Mouse (Mus musculus): ENCODE measurements at regions not wholly inside any gene's neighbourhood (a gene's known extent, or its start where the extent isn't known, plus 50 kb on each side); places are given as distances from the start of the nearest gene placed in this dataset.

GRCm38 (mm10) chr1:94298395-94298794, 246.0 kb upstream of the Pdcd1 start:
- H3K9me3 ChIP-seq (replicated peaks; ENCODE audit: control insufficient read depth, low read length) = no peaks in the 10 kb centered on the region
- H3K27me3 ChIP-seq (ENCODE audit: control insufficient read depth, insufficient read depth, low read depth, low read length) = no peaks in the 10 kb centered on the region
- no peaks in the 10 kb centered on the region for H3K36me3 ChIP-seq (ENCODE audit: control insufficient read depth, insufficient read depth)
- WGBS (ENCODE audit: insufficient replicate concordance) = 44% methylated on average over 1 of the region's 1 CpGs
- H3K27ac ChIP-seq (ENCODE audit: low read length) = no peak overlapping the region
- no peak overlapping the region for H3K4me2 ChIP-seq (ENCODE audit: low read depth, low read length)
- no peaks in the 10 kb centered on the region for H3K4me1 ChIP-seq (ENCODE audit: control insufficient read depth, low read depth, low read length)
- H3K9ac ChIP-seq (ENCODE audit: low read depth, low read length) = no peak overlapping the region
- no peak overlapping the region for H3K4me3 ChIP-seq (ENCODE audit: low read depth, low read length)
- ATAC-seq (ENCODE audit: low read depth) = no peak

- ATAC-seq (ENCODE audit: low read depth) = no peak
These were observed 220.2 kb upstream of the Pdcd1 start for GRCm38 (mm10) chr1:94272569-94272968.

GRCm38 (mm10) chr1:94263313-94263712, 211.0 kb upstream of the Pdcd1 start:
- Histone ChIP-seq H3K4me2 (ENCODE audit: low read depth, low read length) (no peak overlapping the region), H3K9ac (ENCODE audit: low read depth, low read length) (no peak overlapping the region), H3K27me3 (ENCODE audit: control insufficient read depth, insufficient read depth, low read depth, low read length) (no peaks in the 10 kb centered on the region), H3K4me1 (ENCODE audit: control insufficient read depth, low read depth, low read length) (no peaks in the 10 kb centered on the region), H3K9me3 (replicated peaks; ENCODE audit: control insufficient read depth, low read length) (no peaks in the 10 kb centered on the region), H3K36me3 (ENCODE audit: control insufficient read depth, insufficient read depth) (no peaks in the 10 kb centered on the region), H3K4me3 (ENCODE audit: low read depth, low read length) (no peak overlapping the region), H3K27ac (ENCODE audit: low read length) (no peak overlapping the region)
- no peak for ATAC-seq (ENCODE audit: low read depth)
- 67% methylated on average over 8 of the region's 8 CpGs for WGBS (ENCODE audit: insufficient replicate concordance)

More at GRCm38 (mm10) chr1:94272569-94272968, 220.2 kb upstream of the Pdcd1 start:
- WGBS (ENCODE audit: insufficient replicate concordance) = 62% methylated on average over 4 of the region's 4 CpGs
- H3K27ac ChIP-seq (ENCODE audit: low read length) = no peak overlapping the region
- no peaks in the 10 kb centered on the region for H3K27me3 ChIP-seq (ENCODE audit: control insufficient read depth, insufficient read depth, low read depth, low read length)
- H3K4me2 ChIP-seq (ENCODE audit: low read depth, low read length) = no peak overlapping the region
- H3K4me3 ChIP-seq (ENCODE audit: low read depth, low read length) = no peak overlapping the region
- H3K9me3 ChIP-seq (replicated peaks; ENCODE audit: control insufficient read depth, low read length) = no peaks in the 10 kb centered on the region
- H3K36me3 ChIP-seq (ENCODE audit: control insufficient read depth, insufficient read depth) = no peaks in the 10 kb centered on the region
- H3K4me1 ChIP-seq (ENCODE audit: control insufficient read depth, low read depth, low read length) = no peaks in the 10 kb centered on the region
- no peak overlapping the region for H3K9ac ChIP-seq (ENCODE audit: low read depth, low read length)

DNA sequence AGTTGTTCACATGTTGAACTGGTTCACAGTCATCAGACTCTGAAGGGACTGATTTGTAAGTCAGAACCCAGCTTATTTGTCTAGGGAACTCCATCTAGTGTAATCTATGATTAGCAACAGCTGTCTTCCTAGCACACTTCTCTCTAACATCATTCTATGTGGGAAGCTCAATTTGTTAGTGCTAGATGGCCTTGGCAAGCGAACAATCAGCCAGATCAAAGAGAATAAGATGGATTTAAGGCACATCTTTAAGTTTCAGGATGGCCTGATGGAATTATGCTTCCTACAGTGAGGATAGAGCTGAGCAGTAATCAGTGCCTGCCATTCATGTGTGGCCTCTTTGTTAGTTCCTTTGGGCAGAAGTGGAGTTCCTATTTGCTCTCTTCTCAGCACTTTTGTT, 183.1 kb upstream of the Pdcd1 start:
- H3K4me2 ChIP-seq (ENCODE audit: low read depth, low read length) = no peak overlapping the region
- H3K4me1 ChIP-seq (ENCODE audit: control insufficient read depth, low read depth, low read length) = no peaks in the 10 kb centered on the region
- ATAC-seq (ENCODE audit: low read depth) = no peak
- H3K9me3 ChIP-seq (replicated peaks; ENCODE audit: control insufficient read depth, low read length) = no peaks in the 10 kb centered on the region
- no peak overlapping the region for H3K4me3 ChIP-seq (ENCODE audit: low read depth, low read length)
- no peaks in the 10 kb centered on the region for H3K36me3 ChIP-seq (ENCODE audit: control insufficient read depth, insufficient read depth)
- H3K27ac ChIP-seq (ENCODE audit: low read length) = no peak overlapping the region
- no peaks in the 10 kb centered on the region for H3K27me3 ChIP-seq (ENCODE audit: control insufficient read depth, insufficient read depth, low read depth, low read length)
- WGBS (ENCODE audit: insufficient replicate concordance) = 32% methylated on average over 1 of the region's 1 CpGs
- no peak overlapping the region for H3K9ac ChIP-seq (ENCODE audit: low read depth, low read length)

GRCm38 (mm10) chr1:94221006-94221405, 168.7 kb upstream of the Pdcd1 start:
- Histone ChIP-seq H3K36me3 (ENCODE audit: control insufficient read depth, insufficient read depth) (no peaks in the 10 kb centered on the region), H3K4me3 (ENCODE audit: low read depth, low read length) (no peak overlapping the region), H3K27ac (ENCODE audit: low read length) (no peak overlapping the region), H3K9me3 (replicated peaks; ENCODE audit: control insufficient read depth, low read length) (no peaks in the 10 kb centered on the region), H3K27me3 (ENCODE audit: control insufficient read depth, insufficient read depth, low read depth, low read length) (no peaks in the 10 kb centered on the region), H3K9ac (ENCODE audit: low read depth, low read length) (no peak overlapping the region), H3K4me1 (ENCODE audit: control insufficient read depth, low read depth, low read length) (no peaks in the 10 kb centered on the region), H3K4me2 (ENCODE audit: low read depth, low read length) (no peak overlapping the region)
- 42% methylated on average over 3 of the region's 3 CpGs for WGBS (ENCODE audit: insufficient replicate concordance)
- ATAC-seq (ENCODE audit: low read depth) = no peak

DNA sequence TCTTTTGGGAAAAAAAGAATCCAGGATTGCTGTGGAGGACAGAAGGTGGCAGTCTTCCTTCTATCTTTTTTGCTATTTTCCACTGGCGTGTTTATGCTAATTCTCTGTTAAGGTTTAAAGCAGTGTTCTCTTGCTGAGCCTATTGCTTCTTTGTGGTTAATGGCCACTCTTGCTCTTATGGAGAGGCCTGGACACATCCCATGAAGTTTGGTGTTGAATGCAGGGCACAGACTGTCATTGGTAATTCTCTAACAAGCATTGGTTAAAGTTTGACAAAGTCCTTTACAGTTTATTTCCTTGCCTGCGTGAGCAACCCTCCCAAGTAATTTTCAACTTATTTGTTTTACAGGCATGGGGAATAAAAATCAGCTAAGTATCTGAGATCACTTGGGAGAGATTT, 165.1 kb upstream of the Pdcd1 start:
- H3K27ac ChIP-seq (ENCODE audit: low read length) = no peak overlapping the region

DNA sequence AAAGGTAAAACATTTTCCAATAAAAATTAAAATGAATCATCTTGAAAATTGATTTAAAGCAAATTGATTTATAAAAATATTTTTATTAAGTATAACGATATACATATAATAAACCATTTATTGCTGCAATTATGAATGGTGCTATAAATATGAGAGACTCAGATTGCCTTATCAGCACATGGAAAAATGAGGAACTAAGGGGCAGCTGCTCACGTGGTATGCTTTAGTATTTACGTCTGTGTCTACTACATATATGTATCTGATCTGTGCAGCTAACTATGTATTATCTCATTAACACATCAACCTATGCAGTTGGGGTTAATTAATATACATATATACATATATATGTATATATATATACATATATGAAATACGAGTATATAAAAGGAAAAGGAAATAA, 156.6 kb upstream of the Pdcd1 start:
- no peak overlapping the region for H3K4me3 ChIP-seq (ENCODE audit: low read depth, low read length)
- no peaks in the 10 kb centered on the region for H3K27me3 ChIP-seq (ENCODE audit: control insufficient read depth, insufficient read depth, low read depth, low read length)
- WGBS (ENCODE audit: insufficient replicate concordance) = 37% methylated on average over 4 of the region's 4 CpGs
- H3K9me3 ChIP-seq (replicated peaks; ENCODE audit: control insufficient read depth, low read length) = no peaks in the 10 kb centered on the region
- H3K4me2 ChIP-seq (ENCODE audit: low read depth, low read length) = no peak overlapping the region
- H3K9ac ChIP-seq (ENCODE audit: low read depth, low read length) = no peak overlapping the region
- no peak for ATAC-seq (ENCODE audit: low read depth)
- no peaks in the 10 kb centered on the region for H3K4me1 ChIP-seq (ENCODE audit: control insufficient read depth, low read depth, low read length)
- no peak overlapping the region for H3K27ac ChIP-seq (ENCODE audit: low read length)
- no peaks in the 10 kb centered on the region for H3K36me3 ChIP-seq (ENCODE audit: control insufficient read depth, insufficient read depth)

More for the DNA sequence above, 165.1 kb upstream of the Pdcd1 start:
- Histone ChIP-seq H3K4me1 (ENCODE audit: control insufficient read depth, low read depth, low read length) (no peaks in the 10 kb centered on the region), H3K4me3 (ENCODE audit: low read depth, low read length) (no peak overlapping the region), H3K36me3 (ENCODE audit: control insufficient read depth, insufficient read depth) (no peaks in the 10 kb centered on the region), H3K27me3 (ENCODE audit: control insufficient read depth, insufficient read depth, low read depth, low read length) (no peaks in the 10 kb centered on the region), H3K4me2 (ENCODE audit: low read depth, low read length) (no peak overlapping the region), H3K9ac (ENCODE audit: low read depth, low read length) (no peak overlapping the region), H3K9me3 (replicated peaks; ENCODE audit: control insufficient read depth, low read length) (no peaks in the 10 kb centered on the region)
- ATAC-seq (ENCODE audit: low read depth) = no peak
- 57% methylated on average over 2 of the region's 2 CpGs for WGBS (ENCODE audit: insufficient replicate concordance)

GRCm38 (mm10) chr1:94207859-94208258, 155.5 kb upstream of the Pdcd1 start:
- Histone ChIP-seq H3K4me1 (ENCODE audit: control insufficient read depth, low read depth, low read length) (no peaks in the 10 kb centered on the region), H3K27ac (ENCODE audit: low read length) (no peak overlapping the region), H3K36me3 (ENCODE audit: control insufficient read depth, insufficient read depth) (no peaks in the 10 kb centered on the region), H3K4me2 (ENCODE audit: low read depth, low read length) (no peak overlapping the region), H3K27me3 (ENCODE audit: control insufficient read depth, insufficient read depth, low read depth, low read length) (no peaks in the 10 kb centered on the region), H3K4me3 (ENCODE audit: low read depth, low read length) (no peak overlapping the region), H3K9ac (ENCODE audit: low read depth, low read length) (no peak overlapping the region), H3K9me3 (replicated peaks; ENCODE audit: control insufficient read depth, low read length) (no peaks in the 10 kb centered on the region)
- 59% methylated on average over 7 of the region's 7 CpGs for WGBS (ENCODE audit: insufficient replicate concordance)
- ATAC-seq (ENCODE audit: low read depth) = no peak

DNA sequence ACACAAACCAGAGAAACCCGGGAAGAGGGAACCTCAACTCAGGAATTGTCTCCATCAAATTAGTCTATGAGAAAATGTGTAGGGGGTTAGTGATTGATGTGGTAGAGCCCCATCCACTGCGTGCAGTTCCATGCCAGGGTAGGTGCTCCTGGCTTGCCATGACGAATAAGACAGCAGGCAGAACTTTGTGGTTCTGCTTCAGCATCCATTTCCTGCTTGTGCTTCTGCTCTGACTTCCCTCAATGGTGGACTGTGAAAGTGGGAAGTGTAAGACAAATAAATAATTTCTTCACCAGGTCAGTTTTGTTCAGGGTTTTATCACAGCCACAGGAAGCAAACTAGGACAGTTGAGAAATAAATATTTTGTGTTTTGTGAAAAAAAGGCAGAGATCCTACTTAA, 150.9 kb upstream of the Pdcd1 start:
- no peak for ATAC-seq (ENCODE audit: low read depth)
- H3K27ac ChIP-seq (ENCODE audit: low read length) = no peak overlapping the region
- no peak overlapping the region for H3K9ac ChIP-seq (ENCODE audit: low read depth, low read length)
- H3K27me3 ChIP-seq (ENCODE audit: control insufficient read depth, insufficient read depth, low read depth, low read length) = no peaks in the 10 kb centered on the region
- H3K4me1 ChIP-seq (ENCODE audit: control insufficient read depth, low read depth, low read length) = no peaks in the 10 kb centered on the region
- no peak overlapping the region for H3K4me2 ChIP-seq (ENCODE audit: low read depth, low read length)
- 33% methylated on average over 3 of the region's 3 CpGs for WGBS (ENCODE audit: insufficient replicate concordance)
- H3K4me3 ChIP-seq (ENCODE audit: low read depth, low read length) = no peak overlapping the region
- no peaks in the 10 kb centered on the region for H3K9me3 ChIP-seq (replicated peaks; ENCODE audit: control insufficient read depth, low read length)
- no peaks in the 10 kb centered on the region for H3K36me3 ChIP-seq (ENCODE audit: control insufficient read depth, insufficient read depth)

DNA sequence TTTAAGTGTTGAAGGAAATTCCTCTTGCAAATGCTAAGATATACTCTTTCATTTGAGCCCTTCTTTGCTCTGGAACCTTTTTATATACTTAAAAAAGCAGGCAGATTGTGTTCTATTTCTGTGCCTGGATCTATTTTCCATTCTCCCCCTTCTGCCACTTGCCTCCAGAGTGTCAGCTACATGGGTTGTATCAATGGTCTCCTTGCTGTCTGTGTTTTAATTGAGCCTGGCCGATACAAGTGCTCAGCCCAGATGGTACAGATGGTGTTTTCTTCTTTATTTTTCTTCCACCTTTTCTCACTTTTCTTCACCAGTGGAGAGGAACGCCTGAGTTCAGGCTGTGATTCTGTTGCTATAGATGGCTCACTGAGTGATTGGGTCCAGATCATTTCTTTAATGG, 131.5 kb upstream of the Pdcd1 start:
- Histone ChIP-seq H3K4me3 (ENCODE audit: low read depth, low read length) (no peak overlapping the region), H3K9me3 (replicated peaks; ENCODE audit: control insufficient read depth, low read length) (no peaks in the 10 kb centered on the region; the same call in 1 of the 2 replicates), H3K27me3 (ENCODE audit: control insufficient read depth, insufficient read depth, low read depth, low read length) (no peaks in the 10 kb centered on the region), H3K4me2 (ENCODE audit: low read depth, low read length) (no peak overlapping the region), H3K9ac (ENCODE audit: low read depth, low read length) (no peak overlapping the region), H3K36me3 (ENCODE audit: control insufficient read depth, insufficient read depth) (no peaks in the 10 kb centered on the region), H3K4me1 (ENCODE audit: control insufficient read depth, low read depth, low read length) (no peaks in the 10 kb centered on the region), H3K27ac (ENCODE audit: low read length) (no peak overlapping the region)
- 59% methylated on average over 2 of the region's 2 CpGs for WGBS (ENCODE audit: insufficient replicate concordance)
- no peak for ATAC-seq (ENCODE audit: low read depth)
